Mouse (Mus musculus) heart, postnatal 0 days (tissue): ENCODE results near the gene Nom1.

Experiments used
- CTCF ChIP-seq: IDR thresholded peaks from 2 replicates; pipeline ENCODE4 v1.5.1; 2016; ENCODE audit warnings: antibody characterized with exemption, control low read depth, low read depth
- EP300 ChIP-seq: IDR thresholded peaks from 2 replicates; pipeline ENCODE4 v1.6.1; 2016; ENCODE audit warnings: antibody characterized with exemption, low read depth

DNA sequence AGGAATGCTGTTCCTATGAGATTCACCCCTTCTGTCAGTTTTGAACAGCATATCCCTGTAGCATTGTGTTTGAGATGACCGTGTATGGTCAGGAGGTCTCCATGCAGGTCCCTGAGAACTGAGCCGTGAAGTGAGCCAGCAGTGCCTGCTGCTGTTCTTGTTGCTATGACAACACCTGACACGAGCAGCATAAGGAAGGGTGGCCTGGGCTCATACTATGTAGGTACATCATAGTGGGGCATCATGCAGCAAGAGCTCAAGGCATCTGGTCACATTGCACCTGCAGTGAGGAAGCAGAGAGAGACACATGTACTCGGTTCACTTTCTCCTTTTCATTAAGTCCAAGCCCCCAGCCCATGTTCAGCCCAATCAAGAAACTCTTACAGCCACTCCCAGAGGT, 17.9 kb downstream of the Nom1 start:
- no peak for TF ChIP-seq CTCF
- no peak for TF ChIP-seq EP300
